Mouse (Mus musculus): Measurements from ENCODE around the gene Ctdnep1.
A peak's percentile ranks its signal among the peaks of the same experiment; 100 is the strongest.

DNA sequence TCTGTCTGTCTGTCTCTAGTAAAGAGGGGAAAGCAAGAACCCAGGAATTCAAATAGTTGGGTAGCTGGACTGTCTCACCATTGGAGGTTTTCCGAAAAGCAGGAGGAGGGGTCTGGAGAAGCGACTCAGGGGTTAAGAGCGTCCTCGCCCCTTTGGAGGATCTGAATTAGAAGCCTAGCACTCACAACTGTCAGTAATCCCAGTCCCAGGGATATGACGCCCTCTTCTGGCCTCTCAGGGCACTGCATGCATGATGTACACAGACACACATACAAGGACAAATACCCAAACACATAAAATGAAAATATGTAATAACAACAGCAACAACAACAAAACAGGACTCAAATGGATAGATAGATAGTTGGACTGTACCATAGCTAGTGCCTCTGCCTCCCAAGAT, 20.3 kb upstream of the Ctdnep1 start:
- TF ChIP-seq CTCF (IDR thresholded peaks at IDR 0.05; ENCODE audit: borderline replicate concordance, extremely low read depth, insufficient read depth, insufficient read length) (peak; percentile 37; the same call in 1 of the 2 replicates), POLR2A (IDR thresholded peaks at IDR 0.05; ENCODE audit: borderline replicate concordance, extremely low read depth, insufficient read depth, insufficient read length, poor library complexity, severe bottlenecking) (no peak)
